Mouse (Mus musculus) adrenal gland, postnatal 36 days (tissue): ENCODE results near the gene Skap1. TPM values are rescaled to one million over a fixed set of nuclear protein-coding genes. Genes with fewer than 3 reads are reported as not detected.
A peak's percentile ranks its signal among the peaks of the same experiment; 100 is the strongest.

Experiments used
- DNase-seq, 2 experiments: peaks; one replicate each; pipeline ENCODE4 v3.0.0; 2021; ENCODE audit warnings: mixed read lengths in 1 of 2
- long read RNA-seq, 2 experiments: library from polyadenylated mRNA; stranded (forward); transcript quantifications; one replicate each; pipeline ENCODE4 v2.0.0; 2021; ENCODE audit warnings: borderline sequencing depth in 2 of 2
- total RNA-seq, 2 experiments: library from RNA; stranded (reverse); gene quantifications; 2 replicates each; pipeline ENCODE4 v1.2.3; 2021

Skap1 gene
- 1 to 10 TPM; 7.5 to 8.2 TPM for total RNA-seq
- long read RNA-seq, experiment 1, transcript Skap1-201 (12 exons, 1,425 nt), result major isoform, 6 of 9 reads
- long read RNA-seq, experiment 1, partial matches to known transcripts, result 0 of 9 reads
- long read RNA-seq, experiment 1, other reads (novel, unspliced or antisense), result 1 of 9 reads
- long read RNA-seq, experiment 2, partial matches to known transcripts, result 0 of 4 reads
- long read RNA-seq, experiment 2, other reads (novel, unspliced or antisense), result 0 of 4 reads

- peak; percentile 42 to 44 for DNase-seq
Measured at GRCm38 (mm10) chr11:96463986-96464715, at the start of gene Skap1. Skap1 (plus strand) TSS chr11:96464593.

GRCm38 (mm10) chr11:96421074-96421473 lies 43.3 kb upstream of the Skap1 start:
- no peak for DNase-seq

- no peak for DNase-seq
Measured at GRCm38 (mm10) chr11:96421517-96422265, 42.7 kb upstream of the Skap1 start.

GRCm38 (mm10) chr11:96425193-96425592 lies 39.2 kb upstream of the Skap1 start:
- DNase-seq, result no peak

GRCm38 (mm10) chr11:96426191-96426590 lies 38.2 kb upstream of the Skap1 start:
- peak in 1 of 2 experiments; percentile 28 for DNase-seq

- DNase-seq, result no peak
Measured at GRCm38 (mm10) chr11:96426805-96427204, 37.6 kb upstream of the Skap1 start.

- peak in 1 of 2 experiments; percentile 44 for DNase-seq
Measured at GRCm38 (mm10) chr11:96429062-96429461, 35.3 kb upstream of the Skap1 start.

GRCm38 (mm10) chr11:96429891-96430290 lies 34.5 kb upstream of the Skap1 start:
- peak; percentile 51 to 56 for DNase-seq

- no peak for DNase-seq
Measured at GRCm38 (mm10) chr11:96431871-96432270, 32.5 kb upstream of the Skap1 start.

GRCm38 (mm10) chr11:96434888-96435287 lies 29.5 kb upstream of the Skap1 start:
- DNase-seq, result no peak

- no peak for DNase-seq
Measured at GRCm38 (mm10) chr11:96436525-96436924, 27.9 kb upstream of the Skap1 start.

GRCm38 (mm10) chr11:96438787-96439186 lies 25.6 kb upstream of the Skap1 start:
- peak; percentile 66 to 80 for DNase-seq

- no peak for DNase-seq
Measured at GRCm38 (mm10) chr11:96441546-96442185, 22.7 kb upstream of the Skap1 start.

GRCm38 (mm10) chr11:96442468-96442867 lies 21.9 kb upstream of the Skap1 start:
- DNase-seq, result no peak

- DNase-seq, result peak; percentile 49 to 51
Measured at GRCm38 (mm10) chr11:96447931-96448330, 16.5 kb upstream of the Skap1 start.

GRCm38 (mm10) chr11:96455111-96455510 lies 9.3 kb upstream of the Skap1 start:
- DNase-seq, result no peak

GRCm38 (mm10) chr11:96455699-96456326 lies 8.6 kb upstream of the Skap1 start:
- DNase-seq, result no peak

- no peak for DNase-seq
Measured at GRCm38 (mm10) chr11:96456508-96457305, 7.7 kb upstream of the Skap1 start.

GRCm38 (mm10) chr11:96461766-96462165 lies 2.6 kb upstream of the Skap1 start:
- DNase-seq, result no peak

GRCm38 (mm10) chr11:96462191-96462752 lies 2.1 kb upstream of the Skap1 start:
- peak; percentile 25 to 41 for DNase-seq

GRCm38 (mm10) chr11:96464716-96465060 lies 295 bp downstream of the Skap1 start:
- no peak for DNase-seq
